Comparison of ENCODE assay signal across 11 mouse cellular contexts in genomic region chr4:134393026-134393425, GRCm38 (mm10). TPM values are rescaled to one million over a fixed set of nuclear protein-coding genes. Genes with fewer than 3 reads are reported as not detected.
A peak's percentile ranks its signal among the peaks of the same experiment; 100 is the strongest.
DNase-seq lines count a peak whose midpoint lies in the region; ATAC-seq lines count a peak whose summit lies in the region.
"Had no signal": no experiment of that assay in that cellular context is flagged by ENCODE, and none has a peak within 500 bp of the region (broad histone marks: within the 10 kb centered on the region; RNA-seq: fewer than 3 reads in every experiment).

No protein-coding gene starts in this region.

- H3K4me1 ChIP-seq in heart, embryonic 10.5 days, result peaks cover 20% of the 10 kb centered on the region
- 0 out of 2 replicates have a peak, but pooled peaks cover 2% of the 10 kb centered on the region for H3K4me1 ChIP-seq in limb, embryonic 11.5 days (ENCODE audit: control insufficient read depth, insufficient read depth, low read length)

- no peaks in the 10 kb centered on the region for H3K9me3 ChIP-seq in heart, embryonic 10.5 days
- H3K9me3 ChIP-seq in limb, embryonic 11.5 days (ENCODE audit: control insufficient read depth, low read length), result no peaks in the 10 kb centered on the region

- H3K4me3 ChIP-seq in heart, embryonic 10.5 days, result peak overlapping the region; percentile 22; the same call in 1 of the 2 replicates
- H3K4me3 ChIP-seq in limb, embryonic 11.5 days (ENCODE audit: low read depth, low read length), result no peak overlapping the region
- H3K4me3 ChIP-seq: limb, embryonic 12.5 days had no signal

- no peak overlapping the region for H3K4me2 ChIP-seq in limb, embryonic 11.5 days (ENCODE audit: low read depth, severe bottlenecking)

- H3K9ac ChIP-seq in limb, embryonic 11.5 days (ENCODE audit: low read length), result no peak overlapping the region
- H3K9ac ChIP-seq: limb, embryonic 12.5 days had no signal

- no peaks in the 10 kb centered on the region for H3K36me3 ChIP-seq in heart, embryonic 10.5 days
- no peaks in the 10 kb centered on the region for H3K36me3 ChIP-seq in limb, embryonic 11.5 days (ENCODE audit: control insufficient read depth, insufficient read depth, low read length)
- H3K36me3 ChIP-seq: limb, embryonic 12.5 days had no signal

- no peaks in the 10 kb centered on the region for H3K27me3 ChIP-seq in heart, embryonic 10.5 days (ENCODE audit: insufficient read depth, poor library complexity, severe bottlenecking)
- no peaks in the 10 kb centered on the region for H3K27me3 ChIP-seq in limb, embryonic 11.5 days (ENCODE audit: control insufficient read depth, insufficient read depth, low read length)
- H3K27me3 ChIP-seq: limb, embryonic 12.5 days; Patski had no signal

- no peak for ATAC-seq in limb, embryonic 11.5 days (ENCODE audit: insufficient number of reproducible peaks, low FRiP score, low TSS enrichment, low read depth)
- ATAC-seq: Patski had no signal

- no peak for DNase-seq in heart, embryonic 10.5 days (ENCODE audit: low spot score)
- no peak for DNase-seq in heart, adult 18-20 months
- peak; percentile 15 for DNase-seq in thymus, postnatal 0 days (ENCODE audit: low spot score)
- DNase-seq in thymus, postnatal 10 days (ENCODE audit: low spot score in 2 of 2), result no peak
- DNase-seq in limb, embryonic 11.5 days (ENCODE audit: low spot score), result peak; percentile 51
- DNase-seq in thymus, postnatal 4 days, result peak; percentile 52
- DNase-seq in adrenal gland, adult 18-20 months (ENCODE audit: low spot score in 2 of 2), result no peak
- DNase-seq in gastrocnemius, postnatal 25 days, result no peak
- DNase-seq: heart, postnatal 36 days had no signal

- H3K27ac ChIP-seq in heart, embryonic 10.5 days, result no peak overlapping the region; the same call in 1 of the 2 replicates
- H3K27ac ChIP-seq in limb, embryonic 11.5 days (replicated peaks; ENCODE audit: low read depth, low read length), result no peak overlapping the region
- H3K27ac ChIP-seq: limb, embryonic 12.5 days had no signal

- WGBS in heart, embryonic 10.5 days, result 26% methylated on average over 12 of the region's 12 CpGs
- 22% methylated on average over 12 of the region's 12 CpGs for WGBS in limb, embryonic 11.5 days

RNA-seq across cellular contexts. Expression of gene Pafah2, which starts 3.1 kb away (rescaled TPM):
- 8.0 and 9.6 TPM in 2 replicates for polyA plus RNA-seq in heart, embryonic 10.5 days (2016; fragmentation: Nextera tagmentation; extraction: Ambion mirVana)
- 1 to 10 TPM; 6.1 to 7.9 TPM for total RNA-seq in heart, adult 18-20 months (2021)
- polyA plus RNA-seq in thymus, postnatal 0 days (2015; fragmentation: Nextera tagmentation; extraction: Ambion mirVana), result 4.6 and 5.3 TPM in 2 replicates
- 9.5 and 10.8 TPM in 2 replicates for polyA plus RNA-seq in limb, embryonic 11.5 days (2014; fragmentation: Nextera tagmentation; extraction: Ambion mirVana)
- total RNA-seq in adrenal gland, adult 18-20 months (2021), result 10 to 100 TPM; 15.2 to 17.8 TPM
- 1 to 10 TPM; 3.2 TPM for total RNA-seq in gastrocnemius, postnatal 25 days (2021)

RNA-seq across cellular contexts. Expression of gene Extl1, which starts 9.4 kb away (rescaled TPM):
- 1.9 and 2.8 TPM in 2 replicates for polyA plus RNA-seq in heart, embryonic 10.5 days (2016; fragmentation: Nextera tagmentation; extraction: Ambion mirVana)
- 10 to 100 TPM; 19.7 to 19.8 TPM for total RNA-seq in heart, adult 18-20 months (2021)
- 2.9 and 3.3 TPM in 2 replicates for polyA plus RNA-seq in thymus, postnatal 0 days (2015; fragmentation: Nextera tagmentation; extraction: Ambion mirVana)
- polyA plus RNA-seq in limb, embryonic 11.5 days (2014; fragmentation: Nextera tagmentation; extraction: Ambion mirVana), result 1.0 and 1.4 TPM in 2 replicates
- 1 to 10 TPM; 3.3 to 4.2 TPM for total RNA-seq in adrenal gland, adult 18-20 months (2021)
- total RNA-seq in gastrocnemius, postnatal 25 days (2021), result 10 to 100 TPM; 25.5 to 29.2 TPM

RNA-seq across cellular contexts. Expression of gene Slc30a2, which starts 50.0 kb away (rescaled TPM):
- polyA plus RNA-seq in heart, embryonic 10.5 days (2016; fragmentation: Nextera tagmentation; extraction: Ambion mirVana), result 0.09 and 0.36 TPM in 2 replicates
- under 1 TPM; 0.30 to 0.72 TPM for total RNA-seq in heart, adult 18-20 months (2021)
- polyA plus RNA-seq in thymus, postnatal 0 days (2015; fragmentation: Nextera tagmentation; extraction: Ambion mirVana), result 0.17 and 0.40 TPM in 2 replicates
- not detected in 2 replicates for polyA plus RNA-seq in limb, embryonic 11.5 days (2014; fragmentation: Nextera tagmentation; extraction: Ambion mirVana)
- total RNA-seq in adrenal gland, adult 18-20 months (2021), result 10 to 100 TPM; 28.9 to 47.4 TPM
- total RNA-seq in gastrocnemius, postnatal 25 days (2021), result 1 to 10 TPM; 1.4 to 7.2 TPM
- polyA plus RNA-seq: Patski had no signal

Comparison
In these comparisons a context has a peak if more than half of its experiments do, and no peak if none do; other contexts are left out.
1. DNase-seq: peak in thymus, postnatal 0 days (single experiment), limb, embryonic 11.5 days (single experiment) and thymus, postnatal 4 days (single experiment); none in heart, embryonic 10.5 days (single experiment), heart, adult 18-20 months (0 of 2), thymus, postnatal 10 days (0 of 2), adrenal gland, adult 18-20 months (0 of 2) and gastrocnemius, postnatal 25 days (single experiment).
2. RNA of gene Extl1, which starts 9.4 kb away (total RNA-seq): 25.5 to 29.2 TPM in gastrocnemius, postnatal 25 days and 19.7 to 19.8 TPM in heart, adult 18-20 months; 3.3 to 4.2 TPM in adrenal gland, adult 18-20 months; every median in the first group is over 4 times any median in the second.